In the genomic region with DNA sequence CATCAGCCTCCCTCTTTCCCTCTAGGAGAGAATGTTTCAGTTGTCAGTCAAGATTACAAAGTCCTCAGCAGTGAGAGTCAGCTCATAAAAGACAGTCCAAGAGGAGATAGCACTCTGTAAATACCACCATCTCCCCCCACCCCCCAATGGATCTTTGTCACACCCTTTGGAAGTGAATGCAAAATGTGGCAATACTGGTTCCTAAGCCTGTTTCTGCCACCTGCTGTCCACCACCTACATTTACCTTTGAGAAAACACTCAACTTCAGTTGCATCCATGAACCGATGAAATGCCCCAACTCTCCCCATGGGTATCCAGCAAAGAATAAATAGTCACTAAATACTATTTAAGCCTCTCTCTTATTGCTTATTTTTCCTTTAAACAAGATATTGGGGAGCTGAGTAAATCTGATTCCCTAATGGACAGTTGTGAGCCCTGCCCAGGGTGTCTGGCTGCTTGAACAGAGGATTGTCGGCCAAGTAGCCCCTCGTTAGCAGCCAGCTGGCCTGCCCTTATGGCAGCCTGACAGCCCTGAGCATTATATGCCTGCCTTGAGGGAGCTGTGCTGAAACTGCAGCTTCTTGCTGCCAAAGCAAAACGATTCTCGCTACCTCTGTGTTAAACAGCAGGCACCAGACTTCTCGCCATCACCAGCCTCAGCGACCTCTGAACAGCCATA, we compare ENCODE assay signal across 8 mouse cellular contexts.
DNase-seq lines count a peak whose midpoint lies in the region; ATAC-seq and TF ChIP-seq lines count a peak whose summit lies in the region.

No protein-coding gene starts in this region.

- no peak overlapping the region for H3K9ac ChIP-seq in neural tube, embryonic 11.5 days (ENCODE audit: low read length)
- no peak overlapping the region for H3K9ac ChIP-seq in intestine, postnatal 0 days (ENCODE audit: low read depth, low read length)
- H3K9ac ChIP-seq in stomach, embryonic 15.5 days, result no peak overlapping the region

- H3K9me3 ChIP-seq in neural tube, embryonic 11.5 days (ENCODE audit: control insufficient read depth, low read length), result no peaks in the 10 kb centered on the region
- H3K9me3 ChIP-seq in intestine, postnatal 0 days (ENCODE audit: control insufficient read depth), result no peaks in the 10 kb centered on the region
- no peaks in the 10 kb centered on the region for H3K9me3 ChIP-seq in stomach, embryonic 15.5 days

- TF ChIP-seq CTCF in intestine, postnatal 0 days (IDR thresholded peaks at IDR 0.05; ENCODE audit: low read depth), result 0 out of 2 replicates have a peak, but pooled peaks have one; percentile 21

- H3K4me1 ChIP-seq in neural tube, embryonic 11.5 days (ENCODE audit: control insufficient read depth, insufficient read depth, low read length), result no peaks in the 10 kb centered on the region
- H3K4me1 ChIP-seq in intestine, postnatal 0 days (replicated peaks; ENCODE audit: control insufficient read depth, insufficient read depth, low read length), result no peaks in the 10 kb centered on the region
- no peaks in the 10 kb centered on the region for H3K4me1 ChIP-seq in stomach, embryonic 15.5 days

- no peak overlapping the region for H3K27ac ChIP-seq in neural tube, embryonic 11.5 days (ENCODE audit: low read depth, low read length)
- H3K27ac ChIP-seq in intestine, postnatal 0 days (ENCODE audit: low read depth, low read length), result no peak overlapping the region
- H3K27ac ChIP-seq in stomach, embryonic 15.5 days, result no peak overlapping the region

- peak overlapping the region; percentile 15 for H3K4me2 ChIP-seq in neural tube, embryonic 11.5 days (ENCODE audit: low read depth)
- H3K4me2 ChIP-seq in intestine, postnatal 0 days (replicated peaks; ENCODE audit: low read depth), result no peak overlapping the region
- 0 out of 2 replicates have a peak overlapping the region, but pooled peaks have one; percentile 17 for H3K4me2 ChIP-seq in stomach, embryonic 15.5 days

- no peaks in the 10 kb centered on the region for H3K36me3 ChIP-seq in neural tube, embryonic 11.5 days (ENCODE audit: control insufficient read depth, insufficient read depth, low read length)
- no peaks in the 10 kb centered on the region for H3K36me3 ChIP-seq in intestine, postnatal 0 days (ENCODE audit: control insufficient read depth, insufficient read depth)
- no peaks in the 10 kb centered on the region for H3K36me3 ChIP-seq in stomach, embryonic 15.5 days

- H3K27me3 ChIP-seq in neural tube, embryonic 11.5 days (ENCODE audit: control insufficient read depth, insufficient read depth, low read length), result no peaks in the 10 kb centered on the region
- no peaks in the 10 kb centered on the region for H3K27me3 ChIP-seq in intestine, postnatal 0 days (replicated peaks; ENCODE audit: control insufficient read depth, insufficient read depth, low read length)
- H3K27me3 ChIP-seq in stomach, embryonic 15.5 days (replicated peaks), result no peaks in the 10 kb centered on the region

- WGBS in neural tube, embryonic 11.5 days, result 75% methylated on average over 7 of the region's 7 CpGs
- WGBS in intestine, postnatal 0 days, result 82% methylated on average over 7 of the region's 7 CpGs
- WGBS in stomach, embryonic 15.5 days, result 84% methylated on average over 7 of the region's 7 CpGs

- 0 out of 2 replicates have a peak, but pooled peaks have one; percentile 6 for ATAC-seq in frontal cortex, adult (ENCODE audit: low TSS enrichment)
- no peak; the same call in 1 of the 2 replicates for ATAC-seq in neural tube, embryonic 11.5 days (ENCODE audit: insufficient read depth, low FRiP score, low TSS enrichment)
- ATAC-seq in intestine, postnatal 0 days, result no peak
- ATAC-seq in stomach, embryonic 15.5 days (ENCODE audit: insufficient read depth, low FRiP score, low read depth), result peak; percentile 22; the same call in 1 of the 2 replicates
- ATAC-seq in granulocyte monocyte progenitor cell, adult 5-6 weeks (replicated peaks; ENCODE audit: poor library complexity, severe bottlenecking), result no peak

- H3K4me3 ChIP-seq in neural tube, embryonic 11.5 days (ENCODE audit: low read depth, low read length), result no peak overlapping the region; the same call in 1 of the 2 replicates
- H3K4me3 ChIP-seq in intestine, postnatal 0 days (ENCODE audit: low read depth, low read length), result no peak overlapping the region
- no peak overlapping the region for H3K4me3 ChIP-seq in stomach, embryonic 15.5 days (replicated peaks)

- no peak for DNase-seq in frontal cortex, postnatal 10 days (ENCODE audit: low spot score in 2 of 2)
- no peak for DNase-seq in neural tube, embryonic 11.5 days (ENCODE audit: low spot score)
- DNase-seq in neural tube, embryonic 10.5 days (ENCODE audit: extremely low spot score, low spot score), result no peak
- no peak for DNase-seq in thymus, postnatal 14 days

Comparison
In these comparisons a context has a peak if more than half of its experiments do, and no peak if none do; other contexts are left out.
1. ATAC-seq: peak in frontal cortex, adult (single experiment) and stomach, embryonic 15.5 days (single experiment); none in neural tube, embryonic 11.5 days (single experiment), intestine, postnatal 0 days (single experiment) and granulocyte monocyte progenitor cell, adult 5-6 weeks (single experiment).